ENCODE assay signal across 8 mouse cellular contexts in the genomic region with DNA sequence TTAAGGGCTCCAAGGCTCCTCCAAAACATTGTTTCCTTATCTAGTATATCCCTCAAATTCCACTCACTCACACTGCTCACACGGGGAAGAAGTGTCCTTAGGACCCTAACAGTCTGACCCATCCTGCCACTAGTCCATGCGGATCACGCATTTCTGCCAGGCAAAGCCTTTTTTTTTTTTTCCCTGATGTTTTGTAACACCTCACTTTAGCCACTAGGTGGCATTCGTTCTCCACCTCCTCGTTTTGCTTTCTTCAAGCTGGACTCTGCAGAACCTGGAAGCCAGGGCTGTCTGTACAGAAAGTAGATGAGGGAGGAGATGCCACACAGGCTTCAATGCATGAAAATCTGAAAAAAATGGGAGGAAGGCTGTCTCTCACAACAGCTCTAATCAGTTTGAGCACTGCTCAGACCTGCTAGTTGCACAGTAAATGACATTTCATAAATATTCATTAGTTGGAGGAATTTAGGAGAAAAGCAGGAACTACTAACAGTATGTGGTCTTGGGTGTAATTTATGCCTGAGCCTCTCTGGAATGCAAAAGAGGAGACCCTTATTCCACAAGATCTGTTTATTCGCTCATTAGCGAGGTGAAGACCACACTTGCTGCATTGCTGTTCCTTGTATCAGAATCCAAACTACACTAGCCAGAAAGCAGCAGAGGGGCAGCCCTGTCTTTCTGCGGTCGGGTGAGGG. TPM values are rescaled to one million over a fixed set of nuclear protein-coding genes. Genes with fewer than 3 reads are reported as not detected.
A peak's percentile ranks its signal among the peaks of the same experiment; 100 is the strongest.
DNase-seq lines count a peak whose midpoint lies in the region; ATAC-seq and TF ChIP-seq lines count a peak whose summit lies in the region.

No protein-coding gene starts in this region.

- H3K27me3 ChIP-seq in thymus, adult 2 months (ENCODE audit: control insufficient read depth, insufficient read depth, low read length), result no peaks in the 10 kb centered on the region
- H3K27me3 ChIP-seq in hindbrain, embryonic 16.5 days (replicated peaks; ENCODE audit: control insufficient read depth, insufficient read depth, low read length), result no peaks in the 10 kb centered on the region
- H3K27me3 ChIP-seq in midbrain, embryonic 12.5 days, result no peaks in the 10 kb centered on the region

- H3K36me3 ChIP-seq in thymus, adult 2 months (ENCODE audit: control insufficient read depth, insufficient read depth, low read length), result no peaks in the 10 kb centered on the region
- H3K36me3 ChIP-seq in hindbrain, embryonic 16.5 days (ENCODE audit: control insufficient read depth, insufficient read depth, low read length), result no peaks in the 10 kb centered on the region
- H3K36me3 ChIP-seq in midbrain, embryonic 12.5 days, result no peaks in the 10 kb centered on the region

- no peaks in the 10 kb centered on the region for H3K9me3 ChIP-seq in hindbrain, embryonic 16.5 days (ENCODE audit: control insufficient read depth, low read length)
- no peaks in the 10 kb centered on the region for H3K9me3 ChIP-seq in midbrain, embryonic 12.5 days

- H3K27ac ChIP-seq in thymus, adult 2 months (ENCODE audit: control insufficient read depth, insufficient read depth, low read length), result no peak overlapping the region
- H3K27ac ChIP-seq in hindbrain, embryonic 16.5 days (ENCODE audit: low read depth, low read length), result no peak overlapping the region
- no peak overlapping the region for H3K27ac ChIP-seq in midbrain, embryonic 12.5 days (replicated peaks)

- peak; percentile 8 for DNase-seq in thymus, adult 2 months
- DNase-seq in thymus, adult 18-20 months, result no peak
- peak; percentile 93 for DNase-seq in brain, embryonic 14.5 days (ENCODE audit: low read depth)
- peak; percentile 32 to 54 for DNase-seq in layer of hippocampus, postnatal 36 days
- peak; percentile 64 for DNase-seq in telencephalon, adult 2 months (ENCODE audit: low read depth, low spot score)

- H3K9ac ChIP-seq in hindbrain, embryonic 16.5 days (ENCODE audit: low read depth, low read length), result 0 out of 2 replicates have a peak overlapping the region, but pooled peaks have one; percentile 26
- no peak overlapping the region for H3K9ac ChIP-seq in midbrain, embryonic 12.5 days (replicated peaks)

- no peak overlapping the region for H3K4me3 ChIP-seq in thymus, adult 2 months (ENCODE audit: control insufficient read depth, insufficient read depth, low read length)
- H3K4me3 ChIP-seq in hindbrain, embryonic 16.5 days (ENCODE audit: low read length), result no peak overlapping the region
- H3K4me3 ChIP-seq in midbrain, embryonic 12.5 days, result no peak overlapping the region

- no peaks in the 10 kb centered on the region for H3K4me1 ChIP-seq in thymus, adult 2 months (replicated peaks; ENCODE audit: control insufficient read depth, insufficient read depth, low read length)
- peaks cover 4% of the 10 kb centered on the region for H3K4me1 ChIP-seq in hindbrain, embryonic 16.5 days (ENCODE audit: control insufficient read depth, insufficient read depth, low read depth, low read length)
- H3K4me1 ChIP-seq in midbrain, embryonic 12.5 days, result peaks cover 4% of the 10 kb centered on the region; the same call in 1 of the 2 replicates

- H3K4me2 ChIP-seq in hindbrain, embryonic 16.5 days (ENCODE audit: low read length), result no peak overlapping the region
- no peak overlapping the region for H3K4me2 ChIP-seq in midbrain, embryonic 12.5 days (replicated peaks)

- no peak for TF ChIP-seq POLR2A in thymus, adult 2 months (IDR thresholded peaks at IDR 0.05; ENCODE audit: control insufficient read depth, extremely low read depth, insufficient read depth, low read length, poor library complexity)
- no peak for TF ChIP-seq POLR2A in brain, embryonic 14.5 days (IDR thresholded peaks at IDR 0.05; ENCODE audit: borderline replicate concordance, extremely low read depth, insufficient read depth, insufficient read length, poor library complexity, severe bottlenecking)

- ATAC-seq in erythroid progenitor cell, adult 5-6 weeks (replicated peaks; ENCODE audit: low FRiP score, poor library complexity, severe bottlenecking), result 0 out of 2 replicates have a peak, but pooled peaks have one; percentile 52
- peak; percentile 89 for ATAC-seq in hindbrain, embryonic 16.5 days
- peak; percentile 90 for ATAC-seq in midbrain, embryonic 12.5 days (ENCODE audit: low FRiP score, low read depth)

- no peak for TF ChIP-seq CTCF in thymus, adult 2 months (IDR thresholded peaks at IDR 0.05; ENCODE audit: borderline replicate concordance, control insufficient read depth, extremely low read depth, insufficient read depth, low read length, poor library complexity)
- peak; percentile 78 for TF ChIP-seq CTCF in brain, embryonic 14.5 days (IDR thresholded peaks at IDR 0.05; ENCODE audit: borderline replicate concordance, extremely low read depth, insufficient read depth, insufficient read length)

- WGBS in thymus, adult 2 months, result 29% methylated on average over 9 of the region's 9 CpGs
- 15% methylated on average over 9 of the region's 9 CpGs for WGBS in hindbrain, embryonic 16.5 days
- 14% methylated on average over 9 of the region's 9 CpGs for WGBS in midbrain, embryonic 12.5 days

RNA-seq across cellular contexts. Expression of gene Ppp3r2, which starts 6.9 kb away (rescaled TPM):
- polyA plus RNA-seq in thymus, adult 2 months (2012; rRNA removed), result 0.03 TPM in 1 of 2 replicates, not detected in the other
- polyA plus RNA-seq in brain, embryonic 14.5 days (2012; rRNA removed), result 0.09 and 0.38 TPM in 2 replicates
- not detected in 2 replicates for total RNA-seq in erythroid progenitor cell, adult 5-6 weeks (2015; ENCODE audit: low replicate concordance)
- total RNA-seq in erythroid progenitor cell, adult 5-6 weeks (2017; ENCODE audit: low replicate concordance), result not detected in 2 replicates
- polyA plus RNA-seq in hindbrain, embryonic 16.5 days (2015; fragmentation: Nextera tagmentation; extraction: Ambion mirVana), result 0.41 and 0.53 TPM in 2 replicates
- under 1 TPM; 0.42 to 0.76 TPM for total RNA-seq in layer of hippocampus, postnatal 36 days (2021)
- 0.05 and 0.21 TPM in 2 replicates for polyA plus RNA-seq in midbrain, embryonic 12.5 days (2016; fragmentation: Nextera tagmentation; extraction: Ambion mirVana)

RNA-seq across cellular contexts. Expression of gene Rnf20, which starts 56.9 kb away (rescaled TPM):
- polyA plus RNA-seq in thymus, adult 2 months (2012; rRNA removed), result 34.4 and 34.6 TPM in 2 replicates
- polyA plus RNA-seq in brain, embryonic 14.5 days (2012; rRNA removed), result 53.8 and 64.7 TPM in 2 replicates
- 40.0 and 42.3 TPM in 2 replicates for total RNA-seq in erythroid progenitor cell, adult 5-6 weeks (2015; ENCODE audit: low replicate concordance)
- total RNA-seq in erythroid progenitor cell, adult 5-6 weeks (2017; ENCODE audit: low replicate concordance), result 67.5 and 80.0 TPM in 2 replicates
- polyA plus RNA-seq in hindbrain, embryonic 16.5 days (2015; fragmentation: Nextera tagmentation; extraction: Ambion mirVana), result 41.8 and 41.9 TPM in 2 replicates
- total RNA-seq in layer of hippocampus, postnatal 36 days (2021), result 10 to 100 TPM; 74.1 to 88.7 TPM
- polyA plus RNA-seq in midbrain, embryonic 12.5 days (2016; fragmentation: Nextera tagmentation; extraction: Ambion mirVana), result 68.2 and 70.5 TPM in 2 replicates

Comparison
In these comparisons a context has a peak if more than half of its experiments do, and no peak if none do; other contexts are left out.
1. DNase-seq: peak in thymus, adult 2 months (single experiment), brain, embryonic 14.5 days (single experiment), layer of hippocampus, postnatal 36 days (2 of 2) and telencephalon, adult 2 months (single experiment); none in thymus, adult 18-20 months (0 of 2).
2. Peak in every context shown above with its lines, with median percentiles within 50 percentile points of each other: ATAC-seq.